Mouse (Mus musculus): Measurements from ENCODE around the gene Lrrc8b. TPM values are rescaled to one million over a fixed set of nuclear protein-coding genes. Genes with fewer than 3 reads are reported as not detected.

The Lrrc8b gene
- polyA plus RNA-seq, 1 experiment from 2014 or later: 7.5 TPM

GRCm38 (mm10) chr5:105454105-105454504 is 38.5 kb downstream of the Lrrc8b start:
- DNase-seq (ENCODE audit: low spot score): no peak
- Histone ChIP-seq H3K9me3 (ENCODE audit: low read length) (no peaks in the 10 kb centered on the region), H3K4me1 (ENCODE audit: insufficient read depth, low read depth, low read length) (no peaks in the 10 kb centered on the region), H3K27me3 (replicated peaks; ENCODE audit: insufficient read depth, low read length) (no peaks in the 10 kb centered on the region), H3K27ac (ENCODE audit: low read length) (no peak overlapping the region), H3K9ac (replicated peaks; ENCODE audit: low read depth) (no peak overlapping the region), H3K36me3 (ENCODE audit: insufficient read depth, low read length) (no peaks in the 10 kb centered on the region), H3K4me3 (ENCODE audit: low read depth, low read length) (no peak overlapping the region), H3K4me2 (replicated peaks; ENCODE audit: low read depth, low read length) (no peak overlapping the region)
- TF ChIP-seq CTCF (IDR thresholded peaks at IDR 0.05) (no peak), EP300 (IDR thresholded peaks at IDR 0.05) (no peak)
- WGBS: 25% methylated on average over 1 of the region's 1 CpGs
- no peak for ATAC-seq

- 43% methylated on average over 6 of the region's 6 CpGs for WGBS
- Histone ChIP-seq H3K4me2 (replicated peaks; ENCODE audit: low read depth, low read length) (no peak overlapping the region), H3K4me3 (ENCODE audit: low read depth, low read length) (no peak overlapping the region), H3K9me3 (ENCODE audit: low read length) (no peaks in the 10 kb centered on the region), H3K27me3 (replicated peaks; ENCODE audit: insufficient read depth, low read length) (no peaks in the 10 kb centered on the region), H3K9ac (replicated peaks; ENCODE audit: low read depth) (no peak overlapping the region), H3K36me3 (ENCODE audit: insufficient read depth, low read length) (no peaks in the 10 kb centered on the region), H3K27ac (ENCODE audit: low read length) (no peak overlapping the region), H3K4me1 (ENCODE audit: insufficient read depth, low read depth, low read length) (no peaks in the 10 kb centered on the region)
- TF ChIP-seq CTCF (IDR thresholded peaks at IDR 0.05): no peak
- no peak for TF ChIP-seq EP300 (IDR thresholded peaks at IDR 0.05)
- ATAC-seq (no peak), DNase-seq (ENCODE audit: low spot score) (no peak)
These were observed 43.5 kb downstream of the Lrrc8b start for GRCm38 (mm10) chr5:105459077-105459476.

DNA sequence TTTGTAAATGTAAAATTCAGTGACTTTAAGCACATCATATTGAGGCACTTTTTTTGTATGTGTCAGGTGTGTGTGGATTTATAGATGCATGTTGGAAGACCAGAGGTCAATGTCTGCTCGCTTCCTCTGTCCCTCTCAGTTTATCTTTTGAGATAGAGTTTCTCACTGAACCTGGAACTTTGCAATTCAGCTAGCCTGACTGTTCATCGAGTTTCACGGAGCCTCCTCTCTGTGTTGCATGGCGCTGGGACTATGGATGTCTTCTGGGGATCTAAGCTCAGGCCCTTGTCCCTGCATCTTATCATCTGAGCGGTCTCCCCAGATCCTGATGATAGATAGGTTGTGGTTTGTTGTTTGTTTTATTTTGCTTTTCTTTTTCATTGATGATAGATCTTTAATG is 45.0 kb downstream of the Lrrc8b start:
- Histone ChIP-seq H3K9me3 (ENCODE audit: low read length) (no peaks in the 10 kb centered on the region), H3K4me1 (ENCODE audit: insufficient read depth, low read depth, low read length) (no peaks in the 10 kb centered on the region), H3K4me2 (replicated peaks; ENCODE audit: low read depth, low read length) (no peak overlapping the region), H3K9ac (replicated peaks; ENCODE audit: low read depth) (no peak overlapping the region), H3K27ac (ENCODE audit: low read length) (no peak overlapping the region), H3K4me3 (ENCODE audit: low read depth, low read length) (no peak overlapping the region), H3K27me3 (replicated peaks; ENCODE audit: insufficient read depth, low read length) (no peaks in the 10 kb centered on the region), H3K36me3 (ENCODE audit: insufficient read depth, low read length) (no peaks in the 10 kb centered on the region)
- no peak for ATAC-seq
- TF ChIP-seq CTCF (IDR thresholded peaks at IDR 0.05) (no peak), EP300 (IDR thresholded peaks at IDR 0.05) (no peak)
- WGBS: 78% methylated on average over 5 of the region's 5 CpGs
- no peak for DNase-seq (ENCODE audit: low spot score)

DNA sequence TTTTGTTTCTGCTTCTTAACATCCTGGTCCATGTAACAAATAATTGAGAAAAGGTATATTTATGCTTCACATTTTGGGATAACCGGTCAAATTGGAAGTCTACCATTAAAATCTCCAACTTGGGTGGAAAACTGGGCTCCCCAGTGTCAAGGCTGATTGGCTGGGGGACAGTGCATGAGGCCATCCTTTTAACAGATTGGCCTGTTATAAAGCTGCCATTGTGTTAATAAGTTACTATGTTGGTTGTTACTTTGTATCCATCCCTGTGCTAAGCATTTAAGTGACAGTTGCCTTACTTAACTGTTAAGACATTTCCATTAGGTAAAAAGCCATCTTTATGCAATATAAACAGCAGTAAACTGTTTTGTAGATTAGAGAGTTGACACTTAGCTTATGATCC is 45.5 kb downstream of the Lrrc8b start:
- H3K4me3 ChIP-seq (ENCODE audit: low read depth, low read length): no peak overlapping the region
- no peaks in the 10 kb centered on the region for H3K9me3 ChIP-seq (ENCODE audit: low read length)
- TF ChIP-seq EP300 (IDR thresholded peaks at IDR 0.05) (no peak), CTCF (IDR thresholded peaks at IDR 0.05) (no peak)
- H3K4me1 ChIP-seq (ENCODE audit: insufficient read depth, low read depth, low read length): no peaks in the 10 kb centered on the region
- H3K27me3 ChIP-seq (replicated peaks; ENCODE audit: insufficient read depth, low read length): no peaks in the 10 kb centered on the region
- H3K27ac ChIP-seq (ENCODE audit: low read length): no peak overlapping the region
- no peak for DNase-seq (ENCODE audit: low spot score)
- H3K4me2 ChIP-seq (replicated peaks; ENCODE audit: low read depth, low read length): no peak overlapping the region
- H3K36me3 ChIP-seq (ENCODE audit: insufficient read depth, low read length): no peaks in the 10 kb centered on the region
- WGBS: 93% methylated on average over 1 of the region's 1 CpGs
- no peak overlapping the region for H3K9ac ChIP-seq (replicated peaks; ENCODE audit: low read depth)
- no peak for ATAC-seq

DNA sequence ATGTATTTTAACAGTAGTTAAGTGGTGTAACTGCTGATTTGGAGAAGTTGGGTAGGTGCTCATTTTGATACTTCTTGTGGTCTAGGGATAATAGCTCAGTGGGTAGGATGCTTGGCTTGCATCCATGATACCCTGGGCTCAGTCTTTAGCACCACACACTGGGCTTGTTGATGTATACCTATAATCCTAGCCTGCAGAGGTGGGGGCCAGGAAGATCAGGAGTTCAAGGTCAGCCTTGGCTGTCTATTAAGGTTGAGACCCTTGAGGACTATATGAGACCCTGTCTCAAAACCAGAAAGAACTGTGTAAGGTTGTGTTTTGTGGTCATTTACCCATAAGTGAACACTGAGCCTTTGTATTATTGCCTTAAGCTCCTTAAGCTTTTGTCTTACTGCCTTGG is 49.1 kb downstream of the Lrrc8b start:
- DNase-seq (ENCODE audit: low spot score) (no peak), ATAC-seq (no peak)
- H3K27me3 ChIP-seq (replicated peaks; ENCODE audit: insufficient read depth, low read length): no peaks in the 10 kb centered on the region
- no peak overlapping the region for H3K4me2 ChIP-seq (replicated peaks; ENCODE audit: low read depth, low read length)
- no peaks in the 10 kb centered on the region for H3K4me1 ChIP-seq (ENCODE audit: insufficient read depth, low read depth, low read length)
- no peaks in the 10 kb centered on the region for H3K36me3 ChIP-seq (ENCODE audit: insufficient read depth, low read length)
- no peaks in the 10 kb centered on the region for H3K9me3 ChIP-seq (ENCODE audit: low read length)
- no peak overlapping the region for H3K27ac ChIP-seq (ENCODE audit: low read length)
- H3K9ac ChIP-seq (replicated peaks; ENCODE audit: low read depth): no peak overlapping the region
- no peak overlapping the region for H3K4me3 ChIP-seq (ENCODE audit: low read depth, low read length)
- TF ChIP-seq EP300 (IDR thresholded peaks at IDR 0.05) (no peak), CTCF (IDR thresholded peaks at IDR 0.05) (no peak)

DNA sequence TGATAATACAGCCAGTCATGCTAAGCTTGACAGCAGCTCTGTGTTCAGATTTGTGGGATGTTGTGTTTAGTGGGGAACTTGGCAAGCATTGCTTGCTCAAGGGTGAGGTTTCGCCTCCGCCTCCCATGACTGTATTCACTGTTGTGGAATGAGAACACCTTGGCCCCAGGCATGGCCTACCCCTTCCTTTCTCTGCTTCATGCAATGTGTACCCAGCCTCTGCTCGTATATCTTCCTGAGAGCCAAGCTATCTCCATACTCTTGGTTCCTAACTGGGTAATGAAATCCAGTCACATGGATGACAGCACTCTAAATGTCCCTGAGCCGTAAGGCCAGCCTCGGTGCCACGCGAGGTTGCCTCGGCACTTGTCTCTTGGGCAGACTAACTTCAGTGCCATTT is 50.0 kb downstream of the Lrrc8b start:
- TF ChIP-seq EP300 (IDR thresholded peaks at IDR 0.05): no peak
- no peak for TF ChIP-seq CTCF (IDR thresholded peaks at IDR 0.05)
- WGBS: 95% methylated on average over 8 of the region's 8 CpGs
- Histone ChIP-seq H3K27me3 (replicated peaks; ENCODE audit: insufficient read depth, low read length) (no peaks in the 10 kb centered on the region), H3K4me2 (replicated peaks; ENCODE audit: low read depth, low read length) (no peak overlapping the region), H3K4me1 (ENCODE audit: insufficient read depth, low read depth, low read length) (no peaks in the 10 kb centered on the region), H3K36me3 (ENCODE audit: insufficient read depth, low read length) (no peaks in the 10 kb centered on the region), H3K4me3 (ENCODE audit: low read depth, low read length) (no peak overlapping the region), H3K9me3 (ENCODE audit: low read length) (no peaks in the 10 kb centered on the region), H3K9ac (replicated peaks; ENCODE audit: low read depth) (no peak overlapping the region), H3K27ac (ENCODE audit: low read length) (no peak overlapping the region)
- no peak for ATAC-seq
- DNase-seq (ENCODE audit: low spot score): no peak

DNA sequence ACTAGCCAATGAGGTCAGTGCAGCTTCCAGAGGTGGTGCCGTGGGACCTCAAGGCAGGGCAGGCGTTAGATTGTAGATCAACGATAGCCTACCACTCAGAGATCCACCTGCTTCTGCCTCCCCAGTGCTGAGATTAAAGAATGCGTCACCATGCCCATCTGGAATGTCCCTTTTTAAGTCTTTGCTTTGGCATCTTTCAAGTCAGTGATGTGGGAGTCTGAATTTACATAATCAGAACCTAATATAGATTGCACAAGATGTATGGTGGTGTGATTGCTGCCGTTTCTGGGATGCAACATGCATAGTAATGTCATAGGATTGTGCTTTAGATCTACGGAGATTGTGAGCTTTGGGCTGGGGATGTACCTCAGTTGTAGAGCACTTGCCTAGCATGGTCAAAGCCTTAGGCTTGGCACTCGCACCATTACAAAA is 50.9 kb downstream of the Lrrc8b start:
- 90% methylated on average over 7 of the region's 7 CpGs for WGBS

More for the DNA sequence above, 50.9 kb downstream of the Lrrc8b start:
- no peak overlapping the region for H3K4me2 ChIP-seq (replicated peaks; ENCODE audit: low read depth, low read length)
- no peaks in the 10 kb centered on the region for H3K4me1 ChIP-seq (ENCODE audit: insufficient read depth, low read depth, low read length)
- no peak overlapping the region for H3K27ac ChIP-seq (ENCODE audit: low read length)
- H3K27me3 ChIP-seq (replicated peaks; ENCODE audit: insufficient read depth, low read length): no peaks in the 10 kb centered on the region
- no peaks in the 10 kb centered on the region for H3K9me3 ChIP-seq (ENCODE audit: low read length)
- no peak for DNase-seq (ENCODE audit: low spot score)
- no peak for ATAC-seq
- TF ChIP-seq EP300 (IDR thresholded peaks at IDR 0.05): no peak
- no peak for TF ChIP-seq CTCF (IDR thresholded peaks at IDR 0.05)
- no peak overlapping the region for H3K4me3 ChIP-seq (ENCODE audit: low read depth, low read length)
- no peaks in the 10 kb centered on the region for H3K36me3 ChIP-seq (ENCODE audit: insufficient read depth, low read length)
- H3K9ac ChIP-seq (replicated peaks; ENCODE audit: low read depth): no peak overlapping the region
